Mouse (Mus musculus) myocyte (in vitro differentiated cells): ENCODE measurements around the gene Smyd5.

Experiments
- MYOG ChIP-seq, 3 experiments: IDR thresholded peaks; one replicate each; pipeline ENCODE4 v1.6.1; 2011; ENCODE audit warnings: control low read depth in 2 of 3, low read depth in 2 of 3, mild to moderate bottlenecking in 2 of 3; ENCODE audit not compliant: insufficient read length in 2 of 3, control insufficient read depth in 1 of 3, insufficient read depth in 1 of 3
- POLR2A ChIP-seq: IDR thresholded peaks from one replicate; pipeline ENCODE4 v1.6.1; 2011; ENCODE audit warnings: low read depth, mild to moderate bottlenecking, control low read depth, moderate library complexity; ENCODE audit not compliant: insufficient read length

- TF ChIP-seq POLR2A, result no peak
- no peak for TF ChIP-seq MYOG (IDR thresholded peaks at IDR 0.05; ENCODE audit: control insufficient read depth in 1 of 3, insufficient read depth in 1 of 3, insufficient read length in 2 of 3, low read depth in 2 of 3)
Observed at GRCm38 (mm10) chr6:85479979-85480378, 48.2 kb downstream of the Smyd5 start.
